Mouse (Mus musculus) intestine, embryonic 14.5 days (tissue): Measurements from ENCODE around the gene Ccz1. TPM values are rescaled to one million over a fixed set of nuclear protein-coding genes. Genes with fewer than 3 reads are reported as not detected.
"Not testable (repeated sequence)": the region's sequence is repeated elsewhere in the genome, so short reads cannot be mapped to it uniquely, and the experiment has no call there.

Source experiments
- ATAC-seq: fragments of 200-750 bp; cut with Nextera tagmentation; replicated peaks from 2 replicates; pipeline ENCODE4 v1.8.0; 2017; ENCODE audit warnings: low read depth, moderate number of reproducible peaks, moderate TSS enrichment, moderate library complexity; ENCODE audit not compliant: low FRiP score, low TSS enrichment
- DNase-seq: peaks from one replicate; pipeline ENCODE4 v3.0.0-alpha.2; 2018; ENCODE audit warnings: low spot score
- H3K27ac ChIP-seq: fragments of 300-500 bp; sonication (generic); 2 replicates; pipeline ENCODE4 v1.5.1; 2014; ENCODE audit warnings: low read depth, mild to moderate bottlenecking, control low read depth
- H3K27me3 ChIP-seq: fragments of 300-500 bp; sonication (generic); replicated peaks from 2 replicates; pipeline ENCODE4 v1.6.1; 2014; ENCODE audit warnings: low read length, control low read depth; ENCODE audit not compliant: control insufficient read depth, insufficient read depth
- H3K36me3 ChIP-seq: fragments of 300-500 bp; sonication (generic); 2 replicates; pipeline ENCODE4 v1.6.1; 2014; ENCODE audit warnings: low read length, control low read depth; ENCODE audit not compliant: control insufficient read depth, insufficient read depth
- H3K4me1 ChIP-seq: fragments of 300-500 bp; sonication (generic); replicated peaks from 2 replicates; pipeline ENCODE4 v1.6.1; 2014; ENCODE audit warnings: low read length, control low read depth, mixed read lengths; ENCODE audit not compliant: control insufficient read depth, insufficient read depth
- H3K4me2 ChIP-seq: fragments of 300-500 bp; sonication (generic); 2 replicates; pipeline ENCODE4 v1.6.1; 2014; ENCODE audit warnings: low read length
- H3K4me3 ChIP-seq: fragments of 300-500 bp; sonication (generic); 2 replicates; pipeline ENCODE4 v1.5.1; 2014; ENCODE audit warnings: low read depth, low read length, control low read depth, mixed read lengths
- H3K9ac ChIP-seq: fragments of 300-500 bp; sonication (generic); 2 replicates; pipeline ENCODE4 v1.6.1; 2014; ENCODE audit warnings: mild to moderate bottlenecking, low read length
- H3K9me3 ChIP-seq: fragments of 300-500 bp; sonication (generic); 2 replicates; pipeline ENCODE4 v1.6.1; 2016; ENCODE audit warnings: low read length, control low read depth; ENCODE audit not compliant: control insufficient read depth
- WGBS: fragments of 180-500 bp; shearing (Covaris S2); extraction: QIAGEN DNeasy Blood & Tissue Kit; methylation state at CpG from one replicate; pipeline ENCODE4 v1.1.7; 2014; 5-methylcytosine and 5-hydroxymethylcytosine counted together
- polyA plus RNA-seq: library from polyadenylated mRNA; unstranded; fragments of >200 nt; fragmentation: Nextera tagmentation; extraction: Ambion mirVana; gene quantifications from 2 replicates; pipeline ENCODE4 v1.2.1, GENCODE M21; 2014

The Ccz1 gene
- polyA plus RNA-seq, 1 experiment from 2014 or later, result 73.6 TPM

GRCm38 (mm10) chr5:144013366-144014134 is 1.1 kb downstream of the Ccz1 start:
- H3K4me2 ChIP-seq, result peak overlapping the region; percentile 59
- H3K9ac ChIP-seq, result peak overlapping the region; percentile 83
- not testable (repeated sequence) for H3K4me1 ChIP-seq, H3K9me3 ChIP-seq, DNase-seq, H3K27me3 ChIP-seq, H3K27ac ChIP-seq, ATAC-seq
- 65% methylated on average over 12 of the region's 13 CpGs for WGBS
- H3K4me3 ChIP-seq, result peak overlapping the region; percentile 94
- H3K36me3 ChIP-seq, result peaks cover 41% of the 10 kb centered on the region

- Histone ChIP-seq H3K9me3 (no peaks in the 10 kb centered on the region), H3K4me1 (no peaks in the 10 kb centered on the region), H3K4me2 (no peak overlapping the region), H3K27ac (no peak overlapping the region), H3K4me3 (no peak overlapping the region), H3K36me3 (peaks cover 89% of the 10 kb centered on the region), H3K9ac (no peak overlapping the region), H3K27me3 (no peaks in the 10 kb centered on the region)
- ATAC-seq (no peak), DNase-seq (no peak)
- WGBS, result 95% methylated on average over 15 of the region's 15 CpGs
Observed at GRCm38 (mm10) chr5:144002461-144003192, 12.1 kb downstream of the Ccz1 start.

GRCm38 (mm10) chr5:143999409-143999808 is 15.3 kb downstream of the Ccz1 start:
- no peak overlapping the region for H3K4me2 ChIP-seq
- no peak overlapping the region for H3K27ac ChIP-seq
- WGBS, result 91% methylated on average over 1 of the region's 1 CpGs
- peaks cover 89% of the 10 kb centered on the region for H3K36me3 ChIP-seq
- no peaks in the 10 kb centered on the region for H3K4me1 ChIP-seq
- no peaks in the 10 kb centered on the region for H3K9me3 ChIP-seq
- ATAC-seq (no peak), DNase-seq (no peak)
- no peak overlapping the region for H3K4me3 ChIP-seq
- no peak overlapping the region for H3K9ac ChIP-seq
- H3K27me3 ChIP-seq, result no peaks in the 10 kb centered on the region

GRCm38 (mm10) chr5:143994632-143995365 is 19.9 kb downstream of the Ccz1 start:
- Histone ChIP-seq H3K27ac (no peak overlapping the region), H3K4me3 (no peak overlapping the region), H3K4me2 (no peak overlapping the region), H3K4me1 (no peaks in the 10 kb centered on the region), H3K9ac (no peak overlapping the region), H3K36me3 (peaks cover 91% of the 10 kb centered on the region), H3K9me3 (no peaks in the 10 kb centered on the region), H3K27me3 (no peaks in the 10 kb centered on the region)
- DNase-seq, result no peak
- 73% methylated on average over 11 of the region's 11 CpGs for WGBS
- ATAC-seq, result no peak

GRCm38 (mm10) chr5:143993849-143994248 is 20.8 kb downstream of the Ccz1 start:
- DNase-seq, result no peak
- Histone ChIP-seq H3K36me3 (peaks cover 91% of the 10 kb centered on the region), H3K4me2 (no peak overlapping the region), H3K27ac (no peak overlapping the region), H3K9ac (no peak overlapping the region), H3K4me1 (no peaks in the 10 kb centered on the region), H3K4me3 (no peak overlapping the region), H3K9me3 (no peaks in the 10 kb centered on the region), H3K27me3 (no peaks in the 10 kb centered on the region)
- WGBS, result 94% methylated on average over 5 of the region's 5 CpGs
- no peak for ATAC-seq

GRCm38 (mm10) chr5:143993260-143993659 is 21.4 kb downstream of the Ccz1 start:
- no peak for DNase-seq
- Histone ChIP-seq H3K9me3 (no peaks in the 10 kb centered on the region), H3K4me1 (no peaks in the 10 kb centered on the region), H3K4me3 (no peak overlapping the region), H3K9ac (no peak overlapping the region), H3K27ac (no peak overlapping the region), H3K36me3 (peaks cover 89% of the 10 kb centered on the region), H3K4me2 (no peak overlapping the region), H3K27me3 (no peaks in the 10 kb centered on the region)
- ATAC-seq, result no peak
- 89% methylated on average over 8 of the region's 8 CpGs for WGBS

GRCm38 (mm10) chr5:143992661-143993060 is 22.0 kb downstream of the Ccz1 start:
- H3K36me3 ChIP-seq, result peaks cover 89% of the 10 kb centered on the region
- 76% methylated on average over 10 of the region's 10 CpGs for WGBS
- H3K9ac ChIP-seq, result no peak overlapping the region
- H3K27me3 ChIP-seq, result no peaks in the 10 kb centered on the region
- H3K9me3 ChIP-seq, result no peaks in the 10 kb centered on the region
- H3K4me3 ChIP-seq, result no peak overlapping the region
- no peaks in the 10 kb centered on the region for H3K4me1 ChIP-seq
- ATAC-seq, result no peak
- no peak overlapping the region for H3K27ac ChIP-seq
- no peak for DNase-seq
- H3K4me2 ChIP-seq, result no peak overlapping the region

GRCm38 (mm10) chr5:143990086-143990485 is 24.6 kb downstream of the Ccz1 start:
- Histone ChIP-seq H3K27ac (no peak overlapping the region), H3K36me3 (peaks cover 87% of the 10 kb centered on the region), H3K4me3 (no peak overlapping the region), H3K4me1 (no peaks in the 10 kb centered on the region), H3K4me2 (no peak overlapping the region), H3K27me3 (no peaks in the 10 kb centered on the region), H3K9me3 (no peaks in the 10 kb centered on the region), H3K9ac (no peak overlapping the region)
- DNase-seq (no peak), ATAC-seq (no peak)
- WGBS, result 90% methylated on average over 11 of the region's 11 CpGs
